Mouse (Mus musculus) retina, postnatal 7 days (tissue): ENCODE data around the gene Sdhaf2.
"Not testable (repeated sequence)": the region's sequence is repeated elsewhere in the genome, so short reads cannot be mapped to it uniquely, and the experiment has no call there.

ENCODE experiments used
- DNase-seq: peaks from one replicate; pipeline ENCODE4 v3.0.0-alpha.2; 2012; ENCODE audit warnings: low read depth, low spot score

Sdhaf2 gene

DNA sequence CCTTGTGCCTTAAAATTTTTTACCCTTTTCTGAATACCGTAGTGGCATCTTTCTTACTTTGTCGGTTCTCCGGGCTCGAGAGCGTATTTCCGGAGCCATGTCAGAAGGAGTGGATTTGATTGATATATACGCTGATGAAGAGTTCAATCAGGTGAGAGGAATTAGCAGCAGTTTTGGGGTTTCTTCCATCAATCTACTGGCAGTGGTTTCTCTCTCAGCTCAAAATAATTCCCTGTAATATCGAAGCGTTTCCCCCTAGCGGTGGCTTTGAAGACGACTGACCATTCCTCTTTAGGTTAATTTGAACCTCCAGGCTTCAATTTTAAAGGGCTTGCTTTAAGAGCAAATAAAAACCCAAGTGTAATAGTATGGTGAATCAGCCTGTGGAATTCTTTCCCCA, at the start of gene Sdhaf2:
Sdhaf2 (minus strand) TSS at position 233 of the 400 bp plus-strand sequence.
- DNase-seq: peak; percentile 46

DNA sequence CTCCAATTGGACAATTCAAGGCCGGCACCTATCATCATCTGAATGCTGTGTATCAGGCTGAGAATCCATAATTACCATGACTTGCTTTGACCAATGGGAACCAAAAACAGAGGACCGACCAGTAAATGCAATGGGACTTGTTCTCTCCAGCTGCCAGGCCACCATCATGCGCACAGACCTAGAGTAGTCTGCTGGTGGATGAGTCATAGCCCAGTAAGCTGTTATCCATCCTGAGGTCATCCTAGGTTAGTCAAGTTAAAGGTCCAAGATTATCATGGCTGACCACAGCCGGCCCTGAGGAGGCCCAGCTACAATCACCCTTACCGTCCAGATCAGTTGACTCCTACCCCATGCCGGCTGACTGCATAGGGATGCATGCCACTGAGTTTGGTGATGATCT, 43.7 kb upstream of the Sdhaf2 start:
- DNase-seq: no peak

- no peak for DNase-seq
These were observed 39.3 kb upstream of the Sdhaf2 start for GRCm38 (mm10) chr19:10565217-10565616.

DNA sequence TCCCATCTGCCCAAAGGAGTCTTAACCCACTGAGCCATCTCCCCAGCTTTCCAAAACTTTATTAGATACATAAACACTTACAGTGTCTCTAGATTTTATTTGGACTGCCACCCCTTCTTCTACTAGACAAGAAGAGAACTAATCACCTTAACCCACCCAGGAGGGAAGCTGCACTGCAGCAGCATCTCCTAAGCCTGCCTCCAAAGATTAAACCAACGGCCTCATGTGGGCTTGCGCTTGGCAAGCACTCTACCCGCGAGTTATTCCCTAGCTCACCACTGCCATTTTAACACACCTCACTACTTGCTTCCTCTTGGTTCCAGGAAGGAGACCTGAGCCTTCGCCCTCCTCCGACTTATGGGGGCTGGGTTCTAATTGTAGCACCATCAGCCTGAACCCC, 38.3 kb upstream of the Sdhaf2 start:
- no peak for DNase-seq

GRCm38 (mm10) chr19:10562351-10562750, 36.4 kb upstream of the Sdhaf2 start:
- no peak for DNase-seq

GRCm38 (mm10) chr19:10561558-10562314, 35.8 kb upstream of the Sdhaf2 start:
- DNase-seq: no peak

GRCm38 (mm10) chr19:10560108-10560507, 34.2 kb upstream of the Sdhaf2 start:
- no peak for DNase-seq

DNA sequence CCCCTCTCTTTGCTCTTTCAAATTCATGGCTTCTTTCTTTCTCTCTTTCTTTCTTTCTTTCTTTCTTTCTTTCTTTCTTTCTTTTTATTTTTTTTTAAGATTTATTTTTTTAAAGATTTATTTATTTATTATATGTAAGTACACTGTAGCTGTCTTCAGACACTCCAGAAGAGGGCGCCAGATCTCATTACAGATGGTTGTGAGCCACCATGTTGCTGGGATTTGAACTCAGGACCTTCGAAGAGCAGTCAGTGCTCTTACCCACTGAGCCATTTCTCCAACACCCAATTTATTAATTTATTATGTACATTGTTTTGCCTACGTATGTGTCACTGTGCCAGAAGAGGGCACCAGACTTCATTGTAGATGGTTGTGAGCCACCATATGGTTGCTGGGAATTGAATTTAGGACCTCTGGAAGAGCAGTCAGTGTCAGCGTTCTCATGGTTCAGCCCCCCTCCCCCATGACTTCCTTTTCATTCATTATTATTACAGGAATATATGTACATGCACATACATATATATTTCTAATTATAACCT, 32.0 kb upstream of the Sdhaf2 start:
- not testable (repeated sequence) for DNase-seq

- no peak for DNase-seq
These were observed 31.5 kb upstream of the Sdhaf2 start for GRCm38 (mm10) chr19:10557430-10557829.

DNA sequence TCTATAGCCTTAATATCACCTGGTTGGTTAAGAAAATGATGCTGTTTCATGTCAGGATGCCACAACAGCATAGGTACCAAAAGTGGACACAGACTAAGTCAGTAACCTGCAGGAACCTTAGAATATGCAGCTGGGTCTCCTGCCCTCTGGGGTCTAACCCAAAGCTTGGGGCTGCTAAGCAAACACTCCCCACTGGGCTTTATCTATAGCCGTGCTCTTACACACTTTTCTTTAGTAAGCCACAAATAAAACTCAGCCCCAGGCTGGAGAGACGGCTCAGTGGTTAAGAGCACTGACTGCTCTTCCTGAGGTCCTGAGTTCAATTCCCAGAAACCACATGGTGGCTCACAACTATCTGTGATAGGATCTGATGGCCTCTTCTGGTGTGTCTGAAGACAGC, 31.1 kb upstream of the Sdhaf2 start:
- DNase-seq: no peak

GRCm38 (mm10) chr19:10555624-10556510, 29.9 kb upstream of the Sdhaf2 start, which contains the start of gene Tmem216:
Tmem216 (minus strand) TSS chr19:10556238.
- peak; percentile 67 for DNase-seq

GRCm38 (mm10) chr19:10539454-10539853, 13.5 kb upstream of the Sdhaf2 start:
- no peak for DNase-seq

GRCm38 (mm10) chr19:10530082-10530481, 4.1 kb upstream of the Sdhaf2 start:
- DNase-seq: no peak

GRCm38 (mm10) chr19:10525106-10525901, 638 bp downstream of the Sdhaf2 start, which contains the start of gene Cpsf7:
Cpsf7 (plus strand) TSS chr19:10525266.
- DNase-seq: peak; percentile 89

GRCm38 (mm10) chr19:10524784-10525105, 1.2 kb downstream of the Sdhaf2 start:
- no peak for DNase-seq

DNA sequence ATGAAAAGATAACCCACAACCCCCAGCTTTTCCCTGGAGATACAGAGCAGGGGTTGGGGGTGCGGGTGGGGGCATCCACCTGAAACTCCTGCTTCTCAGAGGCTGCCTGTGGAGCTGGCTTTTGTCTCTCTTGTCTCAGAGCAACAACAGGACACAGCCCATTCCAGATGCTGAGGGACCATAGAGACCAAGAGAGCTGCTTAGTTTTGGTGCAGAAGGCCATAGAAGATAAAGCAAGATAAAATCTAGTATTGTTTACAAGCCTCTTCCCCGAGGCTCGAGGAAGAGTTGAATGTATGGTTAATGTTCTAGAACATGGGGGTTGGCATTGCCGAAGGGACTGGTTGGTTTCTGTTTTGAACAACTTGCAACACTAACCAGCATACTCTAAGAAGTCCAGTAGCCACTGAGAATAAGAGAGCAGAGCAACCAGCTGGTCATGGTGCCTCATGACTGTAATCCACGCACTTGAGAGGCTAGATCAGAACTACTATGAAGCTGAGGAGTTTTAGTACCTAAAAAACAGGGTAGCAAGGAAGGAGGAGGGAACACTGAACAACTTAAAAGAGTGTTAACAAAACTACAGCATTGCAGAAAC, 2.4 kb downstream of the Sdhaf2 start:
- no peak for DNase-seq

GRCm38 (mm10) chr19:10521926-10522325, 4.0 kb downstream of the Sdhaf2 start:
- DNase-seq: no peak

- DNase-seq: no peak
These were observed 5.6 kb downstream of the Sdhaf2 start for GRCm38 (mm10) chr19:10520355-10520754.

DNA sequence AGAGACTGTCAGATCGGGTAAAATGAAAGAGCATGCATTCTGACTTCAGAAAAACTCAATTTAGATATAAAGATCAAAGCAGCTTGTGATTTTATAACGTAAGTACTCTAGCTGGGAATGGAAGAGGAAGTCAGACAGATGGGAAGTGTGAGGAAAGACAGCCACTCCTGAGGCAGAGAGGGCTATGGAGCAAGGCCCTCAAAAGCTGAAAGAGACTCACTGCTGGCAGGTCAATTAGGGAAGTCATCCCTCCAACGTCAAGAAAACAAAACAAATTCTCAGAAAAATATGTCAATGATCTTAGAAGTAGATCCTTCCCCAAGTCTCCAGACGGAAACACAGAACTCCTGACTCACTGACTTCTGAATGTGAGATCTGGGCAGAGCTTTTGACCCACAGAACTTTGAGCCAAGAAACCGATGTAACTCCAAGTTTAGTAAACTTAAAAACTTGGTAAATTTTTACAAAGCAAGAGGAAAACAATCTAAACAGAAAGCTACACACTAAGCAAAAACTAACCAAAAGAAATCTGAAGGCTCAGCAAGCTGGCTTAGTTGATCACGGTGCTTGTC, 15.1 kb downstream of the Sdhaf2 start:
- no peak for DNase-seq

- DNase-seq: peak; percentile 50
These were observed 23.4 kb downstream of the Sdhaf2 start for GRCm38 (mm10) chr19:10502571-10502970.

DNA sequence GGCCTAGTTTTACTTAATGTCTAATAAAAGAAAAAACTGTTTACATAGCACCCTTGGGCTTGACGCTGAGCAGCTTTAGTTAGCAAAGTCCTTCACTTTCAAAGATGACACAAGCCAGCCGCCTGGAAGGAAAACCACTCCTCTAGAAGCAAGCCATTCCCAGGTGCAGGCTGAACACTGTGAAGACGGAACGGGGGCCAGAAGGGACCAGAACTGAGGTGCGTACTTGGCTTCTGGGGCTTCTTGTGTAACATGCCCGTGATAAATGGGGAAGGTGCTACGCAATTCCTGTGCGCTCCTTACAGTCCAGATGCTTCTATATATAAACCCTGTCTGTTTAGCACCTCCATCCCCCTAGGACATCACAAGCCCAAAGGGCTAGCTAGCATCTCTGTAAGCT, 25.4 kb downstream of the Sdhaf2 start:
- DNase-seq: no peak
